Mouse (Mus musculus) midbrain, embryonic 15.5 days (tissue): Measurements from ENCODE around the gene Grik4. TPM values are rescaled to one million over a fixed set of nuclear protein-coding genes. Genes with fewer than 3 reads are reported as not detected.

ENCODE experiments used
- ATAC-seq: fragments of 200-750 bp; cut with Nextera tagmentation; replicated peaks from 2 replicates; pipeline ENCODE4 v1.8.0; 2017; ENCODE audit warnings: moderate TSS enrichment
- H3K27ac ChIP-seq: fragments of 300-500 bp; sonication (generic); 2 replicates; pipeline ENCODE4 v1.5.1; 2015; ENCODE audit warnings: mild to moderate bottlenecking, inconsistent platforms
- H3K27me3 ChIP-seq: fragments of 300-500 bp; sonication (generic); replicated peaks from 2 replicates; pipeline ENCODE4 v1.6.1; 2015; ENCODE audit warnings: inconsistent platforms
- H3K36me3 ChIP-seq: fragments of 300-500 bp; sonication (generic); replicated peaks from 2 replicates; pipeline ENCODE4 v1.6.1; 2015; ENCODE audit warnings: inconsistent platforms
- H3K4me1 ChIP-seq: fragments of 300-500 bp; sonication (generic); 2 replicates; pipeline ENCODE4 v1.6.1; 2015; ENCODE audit warnings: inconsistent platforms
- H3K4me2 ChIP-seq: fragments of 300-500 bp; sonication (generic); 2 replicates; pipeline ENCODE4 v1.6.1; 2015; ENCODE audit warnings: inconsistent platforms, mild to moderate bottlenecking, moderate library complexity
- H3K4me3 ChIP-seq: fragments of 300-500 bp; sonication (generic); 2 replicates; pipeline ENCODE4 v1.5.1; 2015; ENCODE audit warnings: mild to moderate bottlenecking, inconsistent platforms
- H3K9ac ChIP-seq: fragments of 300-500 bp; sonication (generic); 2 replicates; pipeline ENCODE4 v1.6.1; 2015; ENCODE audit warnings: mild to moderate bottlenecking, inconsistent platforms
- H3K9me3 ChIP-seq: fragments of 300-500 bp; sonication (generic); 2 replicates; pipeline ENCODE4 v1.6.1; 2016; ENCODE audit warnings: inconsistent platforms
- WGBS: fragments of 180-500 bp; shearing (Covaris S2); methylation state at CpG from one replicate; pipeline ENCODE4 v1.1.7; 2015; ENCODE audit warnings: mixed read lengths; 5-methylcytosine and 5-hydroxymethylcytosine counted together
- polyA plus RNA-seq: library from polyadenylated mRNA; unstranded; fragments of >200 nt; fragmentation: Nextera tagmentation; extraction: Ambion mirVana; gene quantifications from 2 replicates; pipeline ENCODE4 v1.2.1, GENCODE M21; 2015

Gene Grik4
- polyA plus RNA-seq, 1 experiment from 2014 or later: 11.2 TPM

DNA sequence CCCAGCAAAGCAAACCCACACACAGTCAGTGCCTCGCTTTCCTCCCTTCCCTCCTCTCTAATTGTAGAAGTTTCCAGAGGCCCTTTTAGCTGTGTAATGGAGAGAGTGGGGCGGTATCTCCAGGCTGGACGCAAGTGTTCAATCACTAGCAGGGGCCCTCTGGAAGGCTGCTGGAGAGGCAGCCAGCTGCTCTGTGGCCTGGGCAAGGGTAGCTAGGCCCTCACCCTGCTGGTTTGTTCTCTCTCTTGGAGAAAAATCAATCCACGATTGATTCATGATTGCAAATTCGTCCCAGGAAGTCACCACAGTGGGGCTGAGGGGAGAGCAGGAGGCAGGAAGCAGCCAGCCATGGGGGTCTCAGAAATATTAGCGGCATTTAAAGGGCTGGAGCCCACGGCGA, 271.3 kb downstream of the Grik4 start:
- Histone ChIP-seq H3K9ac (no peak overlapping the region), H3K36me3 (no peaks in the 10 kb centered on the region), H3K9me3 (no peaks in the 10 kb centered on the region), H3K27ac (peak overlapping the region; percentile 50), H3K27me3 (no peaks in the 10 kb centered on the region), H3K4me1 (peaks cover 32% of the 10 kb centered on the region), H3K4me3 (no peak overlapping the region), H3K4me2 (no peak overlapping the region)
- 56% methylated on average over 8 of the region's 8 CpGs for WGBS
- no peak for ATAC-seq

GRCm38 (mm10) chr9:42670619-42671018, 273.7 kb downstream of the Grik4 start:
- Histone ChIP-seq H3K4me2 (no peak overlapping the region), H3K27ac (0 out of 2 replicates have a peak overlapping the region, but pooled peaks have one; percentile 43), H3K4me1 (peaks cover 32% of the 10 kb centered on the region), H3K9me3 (no peaks in the 10 kb centered on the region), H3K36me3 (no peaks in the 10 kb centered on the region), H3K4me3 (no peak overlapping the region), H3K9ac (no peak overlapping the region), H3K27me3 (no peaks in the 10 kb centered on the region)
- WGBS: 17% methylated on average over 2 of the region's 2 CpGs
- ATAC-seq: no peak

- H3K4me1 ChIP-seq: peaks cover 17% of the 10 kb centered on the region
- no peaks in the 10 kb centered on the region for H3K9me3 ChIP-seq
- WGBS: 65% methylated on average over 1 of the region's 1 CpGs
- H3K9ac ChIP-seq: no peak overlapping the region
- no peak for ATAC-seq
- H3K27ac ChIP-seq: no peak overlapping the region
- no peak overlapping the region for H3K4me3 ChIP-seq
- no peaks in the 10 kb centered on the region for H3K36me3 ChIP-seq
- H3K4me2 ChIP-seq: no peak overlapping the region
- H3K27me3 ChIP-seq: no peaks in the 10 kb centered on the region
Observed at GRCm38 (mm10) chr9:42661481-42661880, 282.8 kb downstream of the Grik4 start.

GRCm38 (mm10) chr9:42652756-42653155, 291.5 kb downstream of the Grik4 start:
- no peaks in the 10 kb centered on the region for H3K9me3 ChIP-seq
- H3K27me3 ChIP-seq: no peaks in the 10 kb centered on the region
- no peak for ATAC-seq
- H3K36me3 ChIP-seq: no peaks in the 10 kb centered on the region
- no peak overlapping the region for H3K4me3 ChIP-seq
- peaks cover 26% of the 10 kb centered on the region for H3K4me1 ChIP-seq
- WGBS: 72% methylated on average over 2 of the region's 2 CpGs
- no peak overlapping the region for H3K9ac ChIP-seq
- no peak overlapping the region for H3K4me2 ChIP-seq
- no peak overlapping the region for H3K27ac ChIP-seq

DNA sequence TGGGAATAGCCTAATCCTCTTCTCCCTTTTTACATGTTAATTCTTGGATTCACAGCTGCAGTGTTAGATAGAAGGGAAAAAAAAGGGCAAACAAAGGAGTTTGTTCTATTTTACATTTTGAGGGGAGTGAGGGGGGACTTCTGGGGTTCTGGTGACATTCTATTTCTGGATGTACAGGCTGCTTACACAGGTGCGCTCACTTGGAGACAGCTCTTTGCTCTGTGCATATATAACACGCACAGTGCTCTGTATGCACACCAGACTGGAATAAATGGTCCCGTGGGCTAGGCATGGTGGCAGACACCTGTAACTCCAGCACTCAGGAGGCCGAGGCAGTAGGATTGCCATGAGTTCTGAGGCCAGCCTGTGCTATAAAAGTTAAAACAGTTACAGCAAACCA, 292.0 kb downstream of the Grik4 start:
- Histone ChIP-seq H3K4me1 (peaks cover 25% of the 10 kb centered on the region), H3K27me3 (no peaks in the 10 kb centered on the region), H3K36me3 (no peaks in the 10 kb centered on the region), H3K9ac (no peak overlapping the region), H3K9me3 (no peaks in the 10 kb centered on the region), H3K4me3 (no peak overlapping the region), H3K4me2 (no peak overlapping the region), H3K27ac (no peak overlapping the region)
- no peak for ATAC-seq
- WGBS: 40% methylated on average over 4 of the region's 4 CpGs

DNA sequence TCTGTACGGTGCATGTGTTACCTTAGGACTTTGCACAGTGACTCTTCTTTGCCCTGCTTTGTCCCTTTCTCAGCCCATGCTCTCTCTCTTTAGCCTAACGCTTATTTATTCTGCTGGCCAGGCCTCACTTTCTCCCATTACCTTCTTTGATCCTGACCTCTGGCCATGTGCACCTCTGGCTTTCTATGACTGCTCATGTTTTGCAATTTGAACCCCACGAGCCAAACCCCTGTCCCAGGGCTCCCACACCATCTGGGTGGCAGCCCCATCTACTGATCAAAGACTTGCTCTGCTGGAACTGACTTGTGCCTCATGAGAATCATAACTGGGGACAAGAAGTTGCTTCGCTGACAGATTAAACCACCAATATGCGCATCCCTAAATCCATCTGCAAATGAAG, 294.4 kb downstream of the Grik4 start:
- H3K4me2 ChIP-seq: no peak overlapping the region
- peaks cover 25% of the 10 kb centered on the region for H3K4me1 ChIP-seq
- H3K9ac ChIP-seq: no peak overlapping the region
- H3K4me3 ChIP-seq: no peak overlapping the region
- no peaks in the 10 kb centered on the region for H3K36me3 ChIP-seq
- H3K27me3 ChIP-seq: no peaks in the 10 kb centered on the region
- WGBS: 68% methylated on average over 5 of the region's 5 CpGs
- H3K9me3 ChIP-seq: no peaks in the 10 kb centered on the region
- no peak for ATAC-seq
- no peak overlapping the region for H3K27ac ChIP-seq

- H3K27ac ChIP-seq: no peak overlapping the region
- no peak for ATAC-seq
- H3K4me3 ChIP-seq: no peak overlapping the region
- no peaks in the 10 kb centered on the region for H3K9me3 ChIP-seq
- H3K36me3 ChIP-seq: no peaks in the 10 kb centered on the region
- H3K27me3 ChIP-seq: no peaks in the 10 kb centered on the region
- no peak overlapping the region for H3K4me2 ChIP-seq
- WGBS: 90% methylated on average over 3 of the region's 3 CpGs
- no peak overlapping the region for H3K9ac ChIP-seq
- H3K4me1 ChIP-seq: peaks cover 25% of the 10 kb centered on the region
Observed at GRCm38 (mm10) chr9:42648051-42648450, 296.2 kb downstream of the Grik4 start.

GRCm38 (mm10) chr9:42647596-42647995, 296.7 kb downstream of the Grik4 start:
- ATAC-seq: no peak
- WGBS: 72% methylated on average over 3 of the region's 3 CpGs

GRCm38 (mm10) chr9:42646821-42647220, 297.5 kb downstream of the Grik4 start:
- Histone ChIP-seq H3K27me3 (no peaks in the 10 kb centered on the region), H3K36me3 (no peaks in the 10 kb centered on the region), H3K9ac (no peak overlapping the region), H3K27ac (no peak overlapping the region), H3K9me3 (no peaks in the 10 kb centered on the region), H3K4me3 (no peak overlapping the region), H3K4me2 (no peak overlapping the region), H3K4me1 (peaks cover 28% of the 10 kb centered on the region)
- WGBS: 54% methylated on average over 10 of the region's 10 CpGs
- no peak for ATAC-seq

More at GRCm38 (mm10) chr9:42647596-42647995, 296.7 kb downstream of the Grik4 start:
- Histone ChIP-seq H3K9ac (no peak overlapping the region), H3K27ac (no peak overlapping the region), H3K27me3 (no peaks in the 10 kb centered on the region), H3K4me3 (no peak overlapping the region), H3K36me3 (no peaks in the 10 kb centered on the region), H3K9me3 (no peaks in the 10 kb centered on the region), H3K4me2 (no peak overlapping the region), H3K4me1 (peaks cover 29% of the 10 kb centered on the region)

- no peak overlapping the region for H3K4me2 ChIP-seq
- no peaks in the 10 kb centered on the region for H3K36me3 ChIP-seq
- no peak for ATAC-seq
- H3K4me1 ChIP-seq: peaks cover 28% of the 10 kb centered on the region
- H3K9ac ChIP-seq: no peak overlapping the region
- no peaks in the 10 kb centered on the region for H3K9me3 ChIP-seq
- 78% methylated on average over 5 of the region's 5 CpGs for WGBS
- H3K27ac ChIP-seq: no peak overlapping the region
- no peak overlapping the region for H3K4me3 ChIP-seq
- no peaks in the 10 kb centered on the region for H3K27me3 ChIP-seq
Observed at GRCm38 (mm10) chr9:42645161-42645560, 299.1 kb downstream of the Grik4 start.

DNA sequence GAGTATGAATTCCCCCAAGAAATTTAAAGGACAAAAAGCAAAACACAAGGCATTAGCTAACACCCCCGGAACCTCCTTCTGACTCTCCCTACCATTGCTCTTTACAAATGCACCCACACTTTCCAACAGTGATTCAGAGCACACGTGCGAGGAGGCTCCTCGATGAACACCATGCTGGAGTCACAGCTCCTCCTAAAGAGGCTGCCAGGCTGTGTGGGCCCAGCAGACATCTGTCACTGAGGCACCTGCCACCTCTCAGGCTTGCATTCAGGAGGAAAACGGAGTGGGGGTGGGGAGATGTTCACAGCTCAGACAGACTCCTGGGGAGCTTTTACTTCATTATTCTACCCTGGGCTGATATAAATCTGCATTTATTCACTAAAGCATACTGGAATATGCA, 301.5 kb downstream of the Grik4 start:
- no peak overlapping the region for H3K4me3 ChIP-seq
- H3K9me3 ChIP-seq: no peaks in the 10 kb centered on the region
- peaks cover 44% of the 10 kb centered on the region for H3K4me1 ChIP-seq
- H3K36me3 ChIP-seq: no peaks in the 10 kb centered on the region
- no peak overlapping the region for H3K4me2 ChIP-seq
- 38% methylated on average over 5 of the region's 5 CpGs for WGBS
- H3K27ac ChIP-seq: no peak overlapping the region
- H3K27me3 ChIP-seq: no peaks in the 10 kb centered on the region
- no peak for ATAC-seq
- no peak overlapping the region for H3K9ac ChIP-seq

DNA sequence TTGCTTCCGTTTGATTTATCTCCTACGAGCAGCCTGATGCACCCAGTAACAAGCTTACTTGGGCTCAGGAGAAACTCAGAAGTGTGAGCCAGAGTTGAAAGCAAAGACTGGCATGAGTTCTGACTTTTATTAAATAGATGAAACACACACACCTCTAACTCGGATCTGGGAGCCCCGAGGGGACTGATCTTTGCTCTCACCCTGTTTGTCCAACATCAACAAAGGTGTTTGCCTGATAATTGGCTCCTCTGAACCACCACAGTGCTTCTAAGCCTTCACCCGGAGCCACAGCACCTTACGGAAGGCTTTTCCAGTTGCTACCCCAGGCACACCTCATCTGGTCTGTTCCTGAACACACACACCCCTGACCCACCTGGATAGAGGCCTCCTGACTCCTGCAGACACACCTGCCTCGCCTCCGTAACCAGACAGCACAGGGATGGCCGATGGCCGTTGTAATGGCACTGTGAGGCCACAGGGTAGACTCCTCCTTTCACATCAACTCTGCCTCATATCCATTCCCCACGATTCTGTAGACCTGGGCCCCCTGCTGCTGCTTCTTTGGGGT, 302.7 kb downstream of the Grik4 start:
- no peaks in the 10 kb centered on the region for H3K36me3 ChIP-seq
- H3K9me3 ChIP-seq: no peaks in the 10 kb centered on the region
- H3K27me3 ChIP-seq: no peaks in the 10 kb centered on the region
- no peak overlapping the region for H3K27ac ChIP-seq
- no peak overlapping the region for H3K4me2 ChIP-seq
- no peak for ATAC-seq
- peaks cover 38% of the 10 kb centered on the region for H3K4me1 ChIP-seq
- no peak overlapping the region for H3K9ac ChIP-seq
- no peak overlapping the region for H3K4me3 ChIP-seq
- 61% methylated on average over 11 of the region's 11 CpGs for WGBS

DNA sequence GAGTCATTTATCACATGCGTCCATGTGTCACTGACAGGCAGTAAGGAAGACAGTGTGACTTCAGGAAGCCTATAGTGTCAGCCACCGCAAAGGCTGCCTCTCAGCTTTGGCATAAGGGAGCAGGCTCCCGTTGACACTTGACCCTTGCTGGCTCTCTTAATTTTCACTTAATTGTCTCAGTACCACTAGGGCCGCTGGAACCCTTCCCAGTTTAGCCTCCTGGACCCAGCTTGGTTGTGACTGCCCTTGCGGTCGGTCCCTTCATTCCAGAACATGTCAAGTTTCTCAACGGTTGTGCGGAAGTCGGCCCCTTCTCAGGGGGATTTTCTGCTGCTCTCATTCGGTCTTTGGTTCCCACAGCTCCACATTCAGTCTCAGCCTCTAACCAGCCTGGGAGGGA, 307.8 kb downstream of the Grik4 start:
- Histone ChIP-seq H3K36me3 (no peaks in the 10 kb centered on the region), H3K4me1 (peaks cover 17% of the 10 kb centered on the region), H3K4me2 (no peak overlapping the region), H3K27ac (no peak overlapping the region), H3K9ac (no peak overlapping the region), H3K4me3 (no peak overlapping the region), H3K27me3 (no peaks in the 10 kb centered on the region), H3K9me3 (no peaks in the 10 kb centered on the region)
- no peak for ATAC-seq
- 85% methylated on average over 10 of the region's 10 CpGs for WGBS
